Mouse (Mus musculus) intestine, embryonic 16.5 days (tissue): ENCODE data around the gene Sds. TPM values are rescaled to one million over a fixed set of nuclear protein-coding genes. Genes with fewer than 3 reads are reported as not detected.

Experiments used
- ATAC-seq: fragments of 200-750 bp; cut with Nextera tagmentation; 2 replicates; pipeline ENCODE4 v1.8.0; 2017; ENCODE audit warnings: moderate TSS enrichment, moderate library complexity
- H3K27ac ChIP-seq: fragments of 300-500 bp; sonication (generic); 2 replicates; pipeline ENCODE4 v1.5.1; 2014; ENCODE audit warnings: mild to moderate bottlenecking, low read length
- H3K27me3 ChIP-seq: fragments of 300-500 bp; sonication (generic); replicated peaks from 2 replicates; pipeline ENCODE4 v1.6.1; 2014; ENCODE audit warnings: low read length, control low read depth, mixed read lengths; ENCODE audit not compliant: control insufficient read depth, insufficient read depth
- H3K36me3 ChIP-seq: fragments of 300-500 bp; sonication (generic); 2 replicates; pipeline ENCODE4 v1.6.1; 2014; ENCODE audit warnings: low read length, control low read depth; ENCODE audit not compliant: control insufficient read depth, insufficient read depth
- H3K4me1 ChIP-seq: fragments of 300-500 bp; sonication (generic); 2 replicates; pipeline ENCODE4 v1.6.1; 2014; ENCODE audit warnings: low read length, control low read depth, mixed read lengths; ENCODE audit not compliant: control insufficient read depth, insufficient read depth
- H3K4me2 ChIP-seq: fragments of 300-500 bp; sonication (generic); 2 replicates; pipeline ENCODE4 v1.6.1; 2014; ENCODE audit warnings: low read depth, low read length, control low read depth
- H3K4me3 ChIP-seq: fragments of 300-500 bp; sonication (generic); 2 replicates; pipeline ENCODE4 v1.5.1; 2014; ENCODE audit warnings: mild to moderate bottlenecking, low read length
- H3K9ac ChIP-seq: fragments of 300-500 bp; sonication (generic); 2 replicates; pipeline ENCODE4 v1.6.1; 2014; ENCODE audit warnings: low read depth, low read length
- H3K9me3 ChIP-seq: fragments of 300-500 bp; sonication (generic); 2 replicates; pipeline ENCODE4 v1.6.1; 2016; ENCODE audit warnings: low read length, control low read depth; ENCODE audit not compliant: control insufficient read depth
- WGBS: fragments of 180-500 bp; shearing (Covaris S2); extraction: QIAGEN DNeasy Blood & Tissue Kit; methylation state at CpG from one replicate; pipeline ENCODE4 v1.1.7; 2014; 5-methylcytosine and 5-hydroxymethylcytosine counted together
- polyA plus RNA-seq: library from polyadenylated mRNA; unstranded; fragments of >200 nt; fragmentation: Nextera tagmentation; extraction: Ambion mirVana; gene quantifications from 2 replicates; pipeline ENCODE4 v1.2.1, GENCODE M21; 2015

Gene Sds
- polyA plus RNA-seq, 1 experiment from 2014 or later = 0.37 TPM

- Histone ChIP-seq H3K4me1 (peaks cover 9% of the 10 kb centered on the region), H3K9me3 (no peaks in the 10 kb centered on the region), H3K27me3 (no peaks in the 10 kb centered on the region; the same call in 1 of the 2 replicates), H3K27ac (no peak overlapping the region), H3K4me3 (no peak overlapping the region), H3K9ac (no peak overlapping the region), H3K36me3 (no peaks in the 10 kb centered on the region), H3K4me2 (no peak overlapping the region)
- no peak for ATAC-seq
- WGBS = 54% methylated on average over 8 of the region's 8 CpGs
Observed at GRCm38 (mm10) chr5:120475861-120476260, 465 bp upstream of the Sds start.

GRCm38 (mm10) chr5:120477993-120478392 lies 1.7 kb downstream of the Sds start:
- no peaks in the 10 kb centered on the region for H3K9me3 ChIP-seq
- H3K27ac ChIP-seq = no peak overlapping the region
- ATAC-seq = no peak
- H3K9ac ChIP-seq = no peak overlapping the region
- no peaks in the 10 kb centered on the region; the same call in 1 of the 2 replicates for H3K27me3 ChIP-seq
- 90% methylated on average over 5 of the region's 5 CpGs for WGBS
- 0 out of 2 replicates have a peak, but pooled peaks cover 3% of the 10 kb centered on the region for H3K4me1 ChIP-seq
- no peak overlapping the region for H3K4me3 ChIP-seq
- H3K4me2 ChIP-seq = no peak overlapping the region
- H3K36me3 ChIP-seq = no peaks in the 10 kb centered on the region

- no peak overlapping the region for H3K4me3 ChIP-seq
- ATAC-seq = no peak
- WGBS = 65% methylated on average over 4 of the region's 4 CpGs
- 0 out of 2 replicates have a peak, but pooled peaks cover 3% of the 10 kb centered on the region for H3K4me1 ChIP-seq
- no peaks in the 10 kb centered on the region for H3K36me3 ChIP-seq
- no peak overlapping the region for H3K4me2 ChIP-seq
- H3K27me3 ChIP-seq = no peaks in the 10 kb centered on the region; the same call in 1 of the 2 replicates
- H3K9ac ChIP-seq = no peak overlapping the region
- H3K27ac ChIP-seq = no peak overlapping the region
- H3K9me3 ChIP-seq = no peaks in the 10 kb centered on the region
Observed at GRCm38 (mm10) chr5:120479538-120479937, 3.2 kb downstream of the Sds start.

GRCm38 (mm10) chr5:120481205-120481604 lies 4.9 kb downstream of the Sds start:
- Histone ChIP-seq H3K9ac (no peak overlapping the region), H3K9me3 (no peaks in the 10 kb centered on the region), H3K4me1 (0 out of 2 replicates have a peak, but pooled peaks cover 3% of the 10 kb centered on the region), H3K4me2 (no peak overlapping the region), H3K27me3 (no peaks in the 10 kb centered on the region; the same call in 1 of the 2 replicates), H3K27ac (no peak overlapping the region), H3K36me3 (peaks cover 8% of the 10 kb centered on the region), H3K4me3 (no peak overlapping the region)
- 61% methylated on average over 9 of the region's 9 CpGs for WGBS
- ATAC-seq = no peak

- H3K9ac ChIP-seq = no peak overlapping the region
- 81% methylated on average over 19 of the region's 19 CpGs for WGBS
- no peaks in the 10 kb centered on the region for H3K9me3 ChIP-seq
- ATAC-seq = no peak
- H3K4me3 ChIP-seq = no peak overlapping the region
- no peak overlapping the region for H3K4me2 ChIP-seq
- H3K27me3 ChIP-seq = no peaks in the 10 kb centered on the region
- H3K27ac ChIP-seq = no peak overlapping the region
- no peaks in the 10 kb centered on the region for H3K4me1 ChIP-seq
- H3K36me3 ChIP-seq = peaks cover 13% of the 10 kb centered on the region
Observed at GRCm38 (mm10) chr5:120483399-120483798, 7.1 kb downstream of the Sds start.

- no peak overlapping the region for H3K4me3 ChIP-seq
- H3K27me3 ChIP-seq = no peaks in the 10 kb centered on the region
- peaks cover 13% of the 10 kb centered on the region for H3K36me3 ChIP-seq
- no peaks in the 10 kb centered on the region for H3K9me3 ChIP-seq
- H3K9ac ChIP-seq = no peak overlapping the region
- no peak overlapping the region for H3K27ac ChIP-seq
- 79% methylated on average over 8 of the region's 8 CpGs for WGBS
- no peak overlapping the region for H3K4me2 ChIP-seq
- no peaks in the 10 kb centered on the region for H3K4me1 ChIP-seq
- ATAC-seq = no peak
Observed at GRCm38 (mm10) chr5:120487844-120488243, 11.5 kb downstream of the Sds start.

GRCm38 (mm10) chr5:120490679-120491192 lies 14.4 kb downstream of the Sds start:
- H3K4me1 ChIP-seq = no peaks in the 10 kb centered on the region
- H3K27me3 ChIP-seq = no peaks in the 10 kb centered on the region
- H3K4me2 ChIP-seq = no peak overlapping the region
- no peak overlapping the region for H3K9ac ChIP-seq
- H3K36me3 ChIP-seq = peaks cover 10% of the 10 kb centered on the region; the same call in 1 of the 2 replicates
- no peaks in the 10 kb centered on the region for H3K9me3 ChIP-seq
- H3K27ac ChIP-seq = no peak overlapping the region
- WGBS = 73% methylated on average over 8 of the region's 8 CpGs
- no peak overlapping the region for H3K4me3 ChIP-seq
- ATAC-seq = no peak

GRCm38 (mm10) chr5:120492437-120492836 lies 16.1 kb downstream of the Sds start:
- ATAC-seq = no peak
- H3K36me3 ChIP-seq = no peaks in the 10 kb centered on the region
- no peaks in the 10 kb centered on the region for H3K4me1 ChIP-seq
- no peaks in the 10 kb centered on the region for H3K9me3 ChIP-seq
- no peak overlapping the region for H3K9ac ChIP-seq
- no peak overlapping the region for H3K27ac ChIP-seq
- no peaks in the 10 kb centered on the region for H3K27me3 ChIP-seq
- 70% methylated on average over 11 of the region's 11 CpGs for WGBS
- no peak overlapping the region for H3K4me2 ChIP-seq
- no peak overlapping the region for H3K4me3 ChIP-seq

GRCm38 (mm10) chr5:120493440-120493839 lies 17.1 kb downstream of the Sds start:
- Histone ChIP-seq H3K4me1 (no peaks in the 10 kb centered on the region), H3K9me3 (no peaks in the 10 kb centered on the region), H3K27ac (no peak overlapping the region), H3K27me3 (no peaks in the 10 kb centered on the region), H3K9ac (no peak overlapping the region), H3K36me3 (no peaks in the 10 kb centered on the region), H3K4me2 (no peak overlapping the region), H3K4me3 (no peak overlapping the region)
- 91% methylated on average over 6 of the region's 6 CpGs for WGBS
- no peak for ATAC-seq

GRCm38 (mm10) chr5:120493873-120494395 lies 17.6 kb downstream of the Sds start:
- Histone ChIP-seq H3K4me1 (no peaks in the 10 kb centered on the region), H3K4me3 (no peak overlapping the region), H3K27me3 (no peaks in the 10 kb centered on the region), H3K4me2 (no peak overlapping the region), H3K27ac (no peak overlapping the region), H3K9me3 (no peaks in the 10 kb centered on the region), H3K36me3 (no peaks in the 10 kb centered on the region), H3K9ac (no peak overlapping the region)
- 88% methylated on average over 9 of the region's 9 CpGs for WGBS
- ATAC-seq = no peak
